Mouse (Mus musculus): ENCODE results near the gene Zbtb37.

DNA sequence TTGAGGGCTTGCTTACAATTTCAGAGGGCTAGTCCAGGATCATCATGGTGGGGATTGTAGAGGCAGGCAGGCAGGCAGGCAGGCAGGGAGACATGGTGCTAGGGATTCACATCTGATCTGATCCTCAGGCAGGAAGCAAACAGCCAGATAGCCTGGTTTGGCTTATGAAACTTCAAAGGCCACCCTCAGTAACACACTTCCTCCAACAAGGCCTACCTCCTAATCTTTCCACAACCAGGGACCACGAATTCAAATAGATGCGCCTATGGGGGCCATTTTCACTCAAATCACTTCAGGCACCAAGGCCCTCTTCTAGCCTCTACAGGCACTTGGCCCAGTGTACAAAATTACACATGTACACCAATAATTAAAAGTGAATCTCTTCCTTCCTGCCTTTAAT lies 7.5 kb downstream of the Zbtb37 start:
- TF ChIP-seq CTCF (IDR thresholded peaks at IDR 0.05; ENCODE audit: extremely low read depth, insufficient read length, insufficient replicate concordance, low read depth, low read length), result no peak
- TF ChIP-seq POLR2A (IDR thresholded peaks at IDR 0.05; ENCODE audit: low read depth, low read length), result no peak

All from small intestine, adult 2 months (tissue).